Mouse (Mus musculus) forebrain, embryonic 14.5 days (tissue): ENCODE data around the gene Cdc42se1. TPM values are rescaled to one million over a fixed set of nuclear protein-coding genes. Genes with fewer than 3 reads are reported as not detected.
"Not testable (repeated sequence)": the region's sequence is repeated elsewhere in the genome, so short reads cannot be mapped to it uniquely, and the experiment has no call there.

Source experiments
- ATAC-seq: fragments of 200-750 bp; cut with Nextera tagmentation; 2 replicates; pipeline ENCODE4 v1.8.0; 2017; ENCODE audit warnings: mild to moderate bottlenecking, moderate library complexity
- DNase-seq: peaks from one replicate; pipeline ENCODE4 v3.0.0-alpha.2; 2015; ENCODE audit warnings: low spot score
- H3K27ac ChIP-seq: fragments of 300-500 bp; sonication (generic); 2 replicates; pipeline ENCODE4 v1.5.1; 2014; ENCODE audit warnings: low read depth, mild to moderate bottlenecking, control low read depth, low read length, moderate library complexity
- H3K27me3 ChIP-seq: fragments of 300-500 bp; sonication (generic); replicated peaks from 2 replicates; pipeline ENCODE4 v1.6.1; 2014; ENCODE audit warnings: low read length, control low read depth, mixed read lengths; ENCODE audit not compliant: control insufficient read depth, insufficient read depth
- H3K36me3 ChIP-seq: fragments of 300-500 bp; sonication (generic); 2 replicates; pipeline ENCODE4 v1.6.1; 2014; ENCODE audit warnings: low read length, control low read depth; ENCODE audit not compliant: control insufficient read depth, insufficient read depth
- H3K4me1 ChIP-seq: fragments of 300-500 bp; sonication (generic); 2 replicates; pipeline ENCODE4 v1.6.1; 2014; ENCODE audit warnings: antibody characterized with exemption, low read length, control low read depth; ENCODE audit not compliant: control insufficient read depth, insufficient read depth
- H3K4me2 ChIP-seq: fragments of 300-500 bp; sonication (generic); 2 replicates; pipeline ENCODE4 v1.6.1; 2014; ENCODE audit warnings: mild to moderate bottlenecking, control low read depth, low read length
- H3K4me3 ChIP-seq: fragments of 300-500 bp; sonication (generic); 2 replicates; pipeline ENCODE4 v1.5.1; 2014; ENCODE audit warnings: low read depth, low read length, control low read depth
- H3K9ac ChIP-seq: fragments of 300-500 bp; sonication (generic); 2 replicates; pipeline ENCODE4 v1.6.1; 2014; ENCODE audit warnings: mild to moderate bottlenecking, low read length, control low read depth, moderate library complexity
- H3K9me3 ChIP-seq: fragments of 300-500 bp; sonication (generic); replicated peaks from 2 replicates; pipeline ENCODE4 v1.6.1; 2016; ENCODE audit warnings: low read length, control low read depth, mixed read lengths; ENCODE audit not compliant: control insufficient read depth
- WGBS: fragments of 180-500 bp; shearing (Covaris S2); extraction: QIAGEN DNeasy Blood & Tissue Kit; methylation state at CpG from one replicate; pipeline ENCODE4 v1.1.7; 2014; 5-methylcytosine and 5-hydroxymethylcytosine counted together
- polyA plus RNA-seq: library from polyadenylated mRNA; unstranded; fragments of >200 nt; fragmentation: Nextera tagmentation; extraction: Ambion mirVana; gene quantifications from 2 replicates; pipeline ENCODE4 v1.2.1, GENCODE M21; 2014

The Cdc42se1 gene
- polyA plus RNA-seq, 1 experiment from 2014 or later, result 99.7 TPM

GRCm38 (mm10) chr3:95199101-95199500 is 29.4 kb upstream of the Cdc42se1 start:
- no peak for ATAC-seq
- Histone ChIP-seq H3K4me1 (no peaks in the 10 kb centered on the region), H3K4me3 (no peak overlapping the region), H3K4me2 (no peak overlapping the region), H3K9ac (no peak overlapping the region), H3K27ac (no peak overlapping the region), H3K36me3 (peaks cover 85% of the 10 kb centered on the region), H3K9me3 (no peaks in the 10 kb centered on the region), H3K27me3 (no peaks in the 10 kb centered on the region)
- no peak for DNase-seq
- 87% methylated on average over 1 of the region's 1 CpGs for WGBS

- DNase-seq (no peak), ATAC-seq (no peak)
- WGBS, result 75% methylated on average over 7 of the region's 7 CpGs
- H3K36me3 ChIP-seq, result peaks cover 84% of the 10 kb centered on the region
- H3K27ac ChIP-seq, result no peak overlapping the region
- H3K9me3 ChIP-seq, result no peaks in the 10 kb centered on the region
- no peaks in the 10 kb centered on the region for H3K4me1 ChIP-seq
- H3K9ac ChIP-seq, result no peak overlapping the region
- H3K4me2 ChIP-seq, result no peak overlapping the region
- no peak overlapping the region for H3K4me3 ChIP-seq
- no peaks in the 10 kb centered on the region for H3K27me3 ChIP-seq
Measured at GRCm38 (mm10) chr3:95200132-95200531, 28.4 kb upstream of the Cdc42se1 start.

DNA sequence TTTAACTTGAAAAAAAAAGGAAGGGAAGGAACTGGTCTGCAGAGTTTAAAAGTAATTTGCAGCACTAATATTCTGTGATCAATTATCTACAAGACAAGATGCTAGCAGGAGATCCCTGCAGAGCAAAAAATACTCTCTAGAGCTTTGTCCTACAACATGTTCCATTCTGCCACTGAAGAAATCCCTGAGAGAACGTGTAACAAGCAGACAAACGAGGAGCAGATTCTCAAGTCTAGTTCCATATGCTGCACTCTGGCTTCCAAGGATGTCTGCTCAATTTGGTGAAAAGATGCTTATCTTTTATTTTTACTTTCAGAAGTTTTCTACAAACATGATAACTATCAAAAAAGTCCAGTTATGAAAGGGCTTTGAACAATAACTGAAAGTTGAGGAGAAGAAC is 28.0 kb upstream of the Cdc42se1 start:
- 63% methylated on average over 2 of the region's 2 CpGs for WGBS
- H3K36me3 ChIP-seq, result peaks cover 82% of the 10 kb centered on the region
- DNase-seq, result no peak

GRCm38 (mm10) chr3:95203880-95204279 is 24.7 kb upstream of the Cdc42se1 start:
- no peaks in the 10 kb centered on the region for H3K9me3 ChIP-seq
- ATAC-seq (no peak), DNase-seq (no peak)
- H3K27ac ChIP-seq, result no peak overlapping the region
- H3K9ac ChIP-seq, result no peak overlapping the region
- H3K27me3 ChIP-seq, result no peaks in the 10 kb centered on the region
- no peaks in the 10 kb centered on the region for H3K4me1 ChIP-seq
- no peak overlapping the region for H3K4me3 ChIP-seq
- peaks cover 74% of the 10 kb centered on the region for H3K36me3 ChIP-seq
- WGBS, result 91% methylated on average over 6 of the region's 6 CpGs
- H3K4me2 ChIP-seq, result no peak overlapping the region

More for the DNA sequence above, 28.0 kb upstream of the Cdc42se1 start:
- ATAC-seq, result no peak
- no peak overlapping the region for H3K4me3 ChIP-seq
- no peaks in the 10 kb centered on the region for H3K27me3 ChIP-seq
- no peaks in the 10 kb centered on the region for H3K4me1 ChIP-seq
- H3K9ac ChIP-seq, result no peak overlapping the region
- no peaks in the 10 kb centered on the region for H3K9me3 ChIP-seq
- no peak overlapping the region for H3K27ac ChIP-seq
- H3K4me2 ChIP-seq, result no peak overlapping the region

DNA sequence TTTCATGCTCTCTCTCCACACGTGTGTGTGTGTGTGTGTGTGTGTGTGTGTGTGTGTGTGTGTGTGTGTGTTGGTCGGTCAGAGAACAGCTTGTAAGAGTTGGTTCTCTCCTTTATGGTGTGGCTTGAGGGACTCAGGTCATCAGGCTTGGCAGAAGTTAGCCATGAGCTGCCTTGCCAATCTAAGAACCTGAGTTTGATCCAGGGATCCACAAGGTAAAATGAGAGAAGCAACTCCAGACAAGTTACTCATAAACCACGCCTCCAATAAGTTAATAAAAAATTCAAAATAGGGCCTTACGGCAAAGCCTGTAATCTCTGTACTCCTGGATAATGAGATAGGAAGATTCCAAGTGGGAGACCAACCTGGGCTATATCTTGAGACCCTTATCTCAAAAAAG is 20.2 kb upstream of the Cdc42se1 start:
- DNase-seq, result no peak
- no peak overlapping the region for H3K9ac ChIP-seq
- no peaks in the 10 kb centered on the region for H3K9me3 ChIP-seq
- no peak overlapping the region for H3K27ac ChIP-seq
- ATAC-seq, result no peak
- H3K27me3 ChIP-seq, result no peaks in the 10 kb centered on the region
- H3K36me3 ChIP-seq, result peaks cover 39% of the 10 kb centered on the region
- 89% methylated on average over 4 of the region's 4 CpGs for WGBS
- no peak overlapping the region for H3K4me3 ChIP-seq
- no peaks in the 10 kb centered on the region for H3K4me1 ChIP-seq
- H3K4me2 ChIP-seq, result no peak overlapping the region

DNA sequence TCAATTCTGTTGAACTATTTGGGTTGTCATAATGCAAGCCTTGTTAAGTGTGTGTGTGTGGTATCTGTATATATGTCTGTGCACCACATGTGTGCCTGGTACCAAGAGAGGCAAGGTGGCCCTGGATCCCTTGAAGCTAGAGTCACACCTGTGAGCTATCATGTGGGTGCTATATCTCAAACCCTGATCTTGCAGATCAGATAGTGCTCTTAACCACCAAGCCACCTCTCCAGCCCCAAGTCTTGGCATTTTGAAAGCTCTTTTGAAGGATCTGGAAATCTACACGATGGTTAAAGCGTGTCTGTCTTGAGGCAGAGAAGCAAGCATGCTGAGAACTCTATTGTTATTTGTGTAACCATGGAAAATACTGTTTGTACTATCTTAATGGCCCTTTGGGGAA is 17.9 kb upstream of the Cdc42se1 start:
- no peaks in the 10 kb centered on the region for H3K27me3 ChIP-seq
- ATAC-seq (no peak), DNase-seq (no peak)

GRCm38 (mm10) chr3:95212889-95213608 is 15.5 kb upstream of the Cdc42se1 start:
- ATAC-seq, H3K4me3 ChIP-seq, H3K4me2 ChIP-seq, H3K9ac ChIP-seq, DNase-seq, H3K27ac ChIP-seq, H3K4me1 ChIP-seq, H3K27me3 ChIP-seq, H3K9me3 ChIP-seq: not testable (repeated sequence)
- WGBS, result 86% methylated on average over 9 of the region's 10 CpGs
- peaks cover 14% of the 10 kb centered on the region for H3K36me3 ChIP-seq

More for the DNA sequence above, 17.9 kb upstream of the Cdc42se1 start:
- H3K4me2 ChIP-seq, result no peak overlapping the region
- 81% methylated on average over 2 of the region's 2 CpGs for WGBS
- H3K4me3 ChIP-seq, result no peak overlapping the region
- no peaks in the 10 kb centered on the region for H3K9me3 ChIP-seq
- no peaks in the 10 kb centered on the region for H3K4me1 ChIP-seq
- H3K9ac ChIP-seq, result no peak overlapping the region
- no peak overlapping the region for H3K27ac ChIP-seq
- peaks cover 25% of the 10 kb centered on the region for H3K36me3 ChIP-seq

DNA sequence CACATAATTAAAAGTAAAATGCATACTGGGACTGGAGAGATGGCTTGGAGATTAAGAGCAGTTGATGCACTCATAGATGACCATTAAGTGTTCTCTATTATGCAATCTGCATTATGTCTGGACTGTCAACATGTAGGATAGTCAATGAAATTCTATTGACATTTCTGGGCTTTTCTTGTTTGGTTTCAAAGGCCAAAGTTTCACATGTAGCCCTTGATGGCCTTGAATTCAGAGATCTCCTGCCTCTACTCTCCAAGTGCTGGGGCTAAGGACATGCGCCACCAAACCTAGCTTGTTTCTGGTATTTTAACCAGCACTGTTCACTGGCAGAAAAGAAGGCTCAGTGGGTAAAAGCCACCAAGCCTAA is 14.9 kb upstream of the Cdc42se1 start:
- Histone ChIP-seq H3K9ac (no peak overlapping the region), H3K27me3 (no peaks in the 10 kb centered on the region), H3K9me3 (no peaks in the 10 kb centered on the region), H3K4me2 (no peak overlapping the region), H3K36me3 (peaks cover 18% of the 10 kb centered on the region), H3K27ac (no peak overlapping the region), H3K4me3 (no peak overlapping the region), H3K4me1 (peaks cover 5% of the 10 kb centered on the region; the same call in 1 of the 2 replicates)
- WGBS, result 96% methylated on average over 1 of the region's 1 CpGs
- ATAC-seq, result no peak
- no peak for DNase-seq

GRCm38 (mm10) chr3:95216655-95217254 is 11.8 kb upstream of the Cdc42se1 start:
- DNase-seq, result no peak
- Histone ChIP-seq H3K4me3 (peak overlapping the region; percentile 71), H3K4me1 (peaks cover 5% of the 10 kb centered on the region; the same call in 1 of the 2 replicates), H3K9ac (peak overlapping the region; percentile 91), H3K36me3 (peaks cover 44% of the 10 kb centered on the region), H3K4me2 (peak overlapping the region; percentile 41), H3K27ac (peak overlapping the region; percentile 94; the same call in 1 of the 2 replicates), H3K9me3 (no peaks in the 10 kb centered on the region), H3K27me3 (no peaks in the 10 kb centered on the region)
- WGBS, result 22% methylated on average over 4 of the region's 4 CpGs
- ATAC-seq, result no peak
